Mouse (Mus musculus) ES-E14 (cell line): Measurements from ENCODE around the gene Plcg2.

ENCODE experiments used
- CHD2 ChIP-seq: IDR thresholded peaks from 2 replicates; pipeline ENCODE4 v1.6.1; 2014; ENCODE audit warnings: mild to moderate bottlenecking, low read depth, low read length, inconsistent platforms
- ZC3H11A ChIP-seq: IDR thresholded peaks from 2 replicates; pipeline ENCODE4 v1.6.1; 2012; ENCODE audit warnings: low read depth, mild to moderate bottlenecking, inconsistent platforms, low read length, borderline replicate concordance

GRCm38 (mm10) chr8:117678650-117679049 is 180.6 kb downstream of the Plcg2 start:
- TF ChIP-seq ZC3H11A, result no peak
- no peak for TF ChIP-seq CHD2
